12 mouse cellular contexts compared by ENCODE assay signal in genomic region chr10:96234564-96235412, GRCm38 (mm10).
DNase-seq lines count a peak whose midpoint lies in the region; ATAC-seq and TF ChIP-seq lines count a peak whose summit lies in the region.
"Had no signal": no experiment of that assay in that cellular context is flagged by ENCODE, and none has a peak within 500 bp of the region (broad histone marks: within the 10 kb centered on the region; RNA-seq: fewer than 3 reads in every experiment).

No protein-coding gene starts in this region.

- H3K4me2 ChIP-seq in liver, postnatal 0 days (ENCODE audit: low read depth, low read length) = no peak overlapping the region
- H3K4me2 ChIP-seq in liver, embryonic 12.5 days = no peak overlapping the region
- H3K4me2 ChIP-seq in kidney, postnatal 0 days (ENCODE audit: low read length) = no peak overlapping the region
- H3K4me2 ChIP-seq in neural tube, embryonic 15.5 days = no peak overlapping the region
- H3K4me2 ChIP-seq: liver, embryonic 13.5 days had no signal

- no peak for ATAC-seq in liver, postnatal 0 days
- no peak for ATAC-seq in liver, embryonic 12.5 days
- ATAC-seq in kidney, postnatal 0 days (replicated peaks; ENCODE audit: low FRiP score, low read depth) = peak; percentile 76; the same call in 1 of the 2 replicates
- ATAC-seq in neural tube, embryonic 15.5 days (ENCODE audit: low FRiP score) = 0 out of 2 replicates have a peak, but pooled peaks have one; percentile 24
- ATAC-seq in inflammation-experienced regulatory T-cells, adult 6 months = no peak

- peaks cover 8% of the 10 kb centered on the region; the same call in 1 of the 2 replicates for H3K4me1 ChIP-seq in liver, postnatal 0 days (ENCODE audit: insufficient read depth)
- 0 out of 2 replicates have a peak, but pooled peaks cover 3% of the 10 kb centered on the region for H3K4me1 ChIP-seq in liver, embryonic 12.5 days
- 0 out of 2 replicates have a peak, but pooled peaks cover 4% of the 10 kb centered on the region for H3K4me1 ChIP-seq in kidney, postnatal 0 days (replicated peaks; ENCODE audit: insufficient read depth, low read length)
- H3K4me1 ChIP-seq in neural tube, embryonic 15.5 days = no peaks in the 10 kb centered on the region

- H3K36me3 ChIP-seq in liver, postnatal 0 days (replicated peaks; ENCODE audit: insufficient read depth, low read length) = no peaks in the 10 kb centered on the region
- H3K36me3 ChIP-seq in liver, embryonic 12.5 days = no peaks in the 10 kb centered on the region
- H3K36me3 ChIP-seq in kidney, postnatal 0 days (ENCODE audit: insufficient read depth, low read length) = no peaks in the 10 kb centered on the region
- H3K36me3 ChIP-seq in neural tube, embryonic 15.5 days = no peaks in the 10 kb centered on the region
- H3K36me3 ChIP-seq: liver, embryonic 13.5 days had no signal

- TF ChIP-seq EP300 in liver, postnatal 0 days (IDR thresholded peaks at IDR 0.05; ENCODE audit: low read depth) = no peak

- WGBS in liver, postnatal 0 days (ENCODE audit: insufficient replicate concordance) = 69% methylated on average over 8 of the region's 10 CpGs
- 71% methylated on average over 9 of the region's 10 CpGs for WGBS in liver, embryonic 12.5 days (ENCODE audit: insufficient replicate concordance)
- WGBS in kidney, postnatal 0 days = 34% methylated on average over 10 of the region's 10 CpGs
- WGBS in neural tube, embryonic 15.5 days = 66% methylated on average over 9 of the region's 10 CpGs

- H3K4me3 ChIP-seq in liver, postnatal 0 days (ENCODE audit: low read depth, low read length) = no peak overlapping the region
- H3K4me3 ChIP-seq in liver, embryonic 12.5 days = no peak overlapping the region
- H3K4me3 ChIP-seq in kidney, postnatal 0 days (replicated peaks; ENCODE audit: low read depth, low read length) = no peak overlapping the region
- H3K4me3 ChIP-seq in neural tube, embryonic 15.5 days (replicated peaks) = no peak overlapping the region
- H3K4me3 ChIP-seq: heart, adult 2 months; liver, embryonic 13.5 days; megakaryocyte, embryonic 14.5 days had no signal

- no peak overlapping the region for H3K9ac ChIP-seq in liver, postnatal 0 days (replicated peaks)
- no peak overlapping the region for H3K9ac ChIP-seq in liver, embryonic 12.5 days
- no peak overlapping the region for H3K9ac ChIP-seq in kidney, postnatal 0 days (ENCODE audit: low read depth, low read length)
- no peak overlapping the region for H3K9ac ChIP-seq in neural tube, embryonic 15.5 days (replicated peaks)
- H3K9ac ChIP-seq: liver, embryonic 13.5 days had no signal

- H3K27me3 ChIP-seq in liver, postnatal 0 days (ENCODE audit: insufficient read depth, low read length) = no peaks in the 10 kb centered on the region
- H3K27me3 ChIP-seq in liver, embryonic 12.5 days (replicated peaks) = no peaks in the 10 kb centered on the region
- H3K27me3 ChIP-seq in kidney, postnatal 0 days (ENCODE audit: insufficient read depth, low read length) = no peaks in the 10 kb centered on the region
- H3K27me3 ChIP-seq in neural tube, embryonic 15.5 days (replicated peaks) = no peaks in the 10 kb centered on the region
- H3K27me3 ChIP-seq: liver, embryonic 13.5 days; megakaryocyte, embryonic 14.5 days had no signal

- TF ChIP-seq CTCF in liver, postnatal 0 days (IDR thresholded peaks at IDR 0.05; ENCODE audit: low read depth) = no peak
- no peak for TF ChIP-seq CTCF in kidney, postnatal 0 days (IDR thresholded peaks at IDR 0.05; ENCODE audit: low read depth)

- DNase-seq in liver, postnatal 0 days = no peak
- peak; percentile 20 for DNase-seq in embryo, embryonic 9.5 days (ENCODE audit: extremely low spot score)
- peak; percentile 83 for DNase-seq in kidney, postnatal 0 days (ENCODE audit: low spot score)
- DNase-seq in ovary, adult 18-20 months (ENCODE audit: low spot score) = no peak
- DNase-seq in frontal cortex, postnatal 25 days (ENCODE audit: low spot score in 2 of 2) = no peak
- DNase-seq: heart, adult 2 months; liver, embryonic 13.5 days; right cerebral cortex, postnatal 25 days had no signal

- 0 out of 2 replicates have a peak overlapping the region, but pooled peaks have one; percentile 57 for H3K27ac ChIP-seq in liver, postnatal 0 days (ENCODE audit: low read depth)
- no peak overlapping the region for H3K27ac ChIP-seq in liver, embryonic 12.5 days
- H3K27ac ChIP-seq in kidney, postnatal 0 days = no peak overlapping the region
- H3K27ac ChIP-seq in neural tube, embryonic 15.5 days (replicated peaks) = no peak overlapping the region
- H3K27ac ChIP-seq: heart, adult 2 months; liver, embryonic 13.5 days had no signal

- H3K9me3 ChIP-seq in liver, postnatal 0 days (ENCODE audit: low read length) = no peaks in the 10 kb centered on the region
- no peaks in the 10 kb centered on the region for H3K9me3 ChIP-seq in liver, embryonic 12.5 days (replicated peaks)
- H3K9me3 ChIP-seq in kidney, postnatal 0 days (replicated peaks; ENCODE audit: low read length) = no peaks in the 10 kb centered on the region
- no peaks in the 10 kb centered on the region; the same call in 1 of the 2 replicates for H3K9me3 ChIP-seq in neural tube, embryonic 15.5 days (replicated peaks)
- H3K9me3 ChIP-seq: liver, embryonic 13.5 days had no signal

Comparison
In these comparisons a context has a peak if more than half of its experiments do, and no peak if none do; other contexts are left out.
1. ATAC-seq: peak in kidney, postnatal 0 days (single experiment) and neural tube, embryonic 15.5 days (single experiment); none in liver, postnatal 0 days (single experiment), liver, embryonic 12.5 days (single experiment) and inflammation-experienced regulatory T-cells, adult 6 months (single experiment).
2. DNase-seq: peak in embryo, embryonic 9.5 days (single experiment) and kidney, postnatal 0 days (single experiment); none in liver, postnatal 0 days (single experiment), ovary, adult 18-20 months (single experiment) and frontal cortex, postnatal 25 days (0 of 2).